Mouse (Mus musculus) brain, embryonic 14.5 days (tissue): ENCODE results near the gene Tlr5.

Source experiments
- CTCF ChIP-seq: fragments of 200-500 bp; IDR thresholded peaks from 2 replicates; pipeline ENCODE4 v1.5.1; 2012; ENCODE audit warnings: inconsistent platforms, mild to moderate bottlenecking, moderate library complexity, borderline replicate concordance; ENCODE audit not compliant: insufficient read depth, insufficient read length; ENCODE audit errors: extremely low read depth
- POLR2A ChIP-seq: fragments of 200-500 bp; IDR thresholded peaks from 2 replicates; pipeline ENCODE4 v1.6.1; 2012; ENCODE audit warnings: mild to moderate bottlenecking, inconsistent platforms, borderline replicate concordance; ENCODE audit not compliant: poor library complexity, insufficient read depth, insufficient read length, severe bottlenecking; ENCODE audit errors: extremely low read depth

GRCm38 (mm10) chr1:182986243-182986642 lies 31.7 kb downstream of the Tlr5 start:
- TF ChIP-seq POLR2A (no peak), CTCF (no peak)
